Mouse (Mus musculus) heart, embryonic 13.5 days (tissue): ENCODE data around the gene Plin3. TPM values are rescaled to one million over a fixed set of nuclear protein-coding genes. Genes with fewer than 3 reads are reported as not detected.

Experiments used
- ATAC-seq: fragments of 200-750 bp; cut with Nextera tagmentation; 2 replicates; pipeline ENCODE4 v1.8.0; 2017; ENCODE audit warnings: moderate TSS enrichment; ENCODE audit not compliant: insufficient number of reproducible peaks, low FRiP score, low TSS enrichment; ENCODE audit errors: extremely low read depth
- H3K27ac ChIP-seq: fragments of 300-500 bp; sonication (generic); replicated peaks from 2 replicates; pipeline ENCODE4 v1.5.1; 2015; ENCODE audit warnings: moderate library complexity, mild to moderate bottlenecking, inconsistent platforms
- H3K27me3 ChIP-seq: fragments of 300-500 bp; sonication (generic); replicated peaks from 2 replicates; pipeline ENCODE4 v1.6.1; 2015; ENCODE audit warnings: mild to moderate bottlenecking, inconsistent platforms
- H3K36me3 ChIP-seq: fragments of 300-500 bp; sonication (generic); 2 replicates; pipeline ENCODE4 v1.6.1; 2015; ENCODE audit warnings: mild to moderate bottlenecking, inconsistent platforms
- H3K4me1 ChIP-seq: fragments of 300-500 bp; sonication (generic); 2 replicates; pipeline ENCODE4 v1.6.1; 2015; ENCODE audit warnings: inconsistent platforms
- H3K4me2 ChIP-seq: fragments of 300-500 bp; sonication (generic); 2 replicates; pipeline ENCODE4 v1.6.1; 2015; ENCODE audit warnings: inconsistent platforms, mild to moderate bottlenecking, moderate library complexity
- H3K4me3 ChIP-seq: fragments of 300-500 bp; sonication (generic); 2 replicates; pipeline ENCODE4 v1.5.1; 2015; ENCODE audit warnings: moderate library complexity, mild to moderate bottlenecking, inconsistent platforms
- H3K9ac ChIP-seq: fragments of 300-500 bp; sonication (generic); 2 replicates; pipeline ENCODE4 v1.6.1; 2015; ENCODE audit warnings: inconsistent platforms, mild to moderate bottlenecking, moderate library complexity
- H3K9me3 ChIP-seq: fragments of 300-500 bp; sonication (generic); 2 replicates; pipeline ENCODE4 v1.6.1; 2016; ENCODE audit warnings: inconsistent platforms
- WGBS: fragments of 180-500 bp; shearing (Covaris S2); methylation state at CpG from one replicate; pipeline ENCODE4 v1.1.7; 2015; ENCODE audit warnings: mixed read lengths; 5-methylcytosine and 5-hydroxymethylcytosine counted together
- polyA plus RNA-seq: library from polyadenylated mRNA; unstranded; fragments of >200 nt; fragmentation: Nextera tagmentation; extraction: Ambion mirVana; gene quantifications from 2 replicates; pipeline ENCODE4 v1.2.1, GENCODE M21; 2015

Plin3 gene
- polyA plus RNA-seq = 67.1 and 71.8 TPM in 2 replicates

DNA sequence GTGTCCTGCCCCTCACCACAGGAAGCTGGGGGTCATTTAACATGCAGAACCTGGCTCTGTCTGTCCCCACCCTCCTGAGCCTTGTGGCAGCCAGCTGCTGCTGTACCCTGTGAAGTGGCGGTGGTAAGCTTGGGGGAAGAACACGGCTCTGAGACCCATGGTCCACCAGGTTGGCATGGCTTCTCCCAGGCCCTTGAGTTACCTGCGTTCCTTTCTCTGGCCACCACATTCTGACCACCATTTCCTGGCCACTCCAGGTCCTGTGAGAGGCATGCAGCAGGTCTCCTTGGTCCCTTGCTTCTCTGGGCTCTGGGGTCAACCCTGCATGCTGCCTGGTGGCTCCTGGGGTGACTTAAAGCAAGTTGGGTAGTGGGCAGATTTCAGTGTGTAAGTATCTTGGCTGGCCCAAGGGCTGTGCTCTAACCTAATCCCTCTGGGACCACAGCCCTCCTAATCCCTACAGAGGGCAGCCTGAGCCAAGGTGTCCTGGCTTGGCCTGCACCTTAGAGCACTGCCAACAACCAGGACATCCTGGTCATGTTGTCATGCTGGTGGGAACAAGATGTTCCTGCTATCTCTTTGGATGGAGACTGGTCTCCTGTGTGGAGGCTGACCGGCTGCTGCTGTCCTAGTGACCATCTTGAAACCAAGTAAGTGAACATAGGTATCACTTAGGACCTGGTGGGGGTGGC lies at the start of gene Plin3:
Gene Plin3 (minus strand): TSS at position 343 of the 692 bp plus-strand sequence.
- Histone ChIP-seq H3K9me3 (no peaks in the 10 kb centered on the region), H3K27ac (peak within 1 kb of the TSS; percentile 94; the same call in 1 of the 2 replicates), H3K9ac (no peak within 1 kb of the TSS), H3K4me2 (peak within 1 kb of the TSS; percentile 90; the same call in 1 of the 2 replicates), H3K4me1 (peaks cover 37% of the 10 kb centered on the region), H3K36me3 (0 out of 2 replicates have a peak, but pooled peaks cover 2% of the 10 kb centered on the region), H3K27me3 (no peaks in the 10 kb centered on the region), H3K4me3 (no peak within 1 kb of the TSS)
- ATAC-seq = no peak
- whole genome bisulfite sequencing = 74% methylated on average over 4 of the region's 4 CpGs

DNA sequence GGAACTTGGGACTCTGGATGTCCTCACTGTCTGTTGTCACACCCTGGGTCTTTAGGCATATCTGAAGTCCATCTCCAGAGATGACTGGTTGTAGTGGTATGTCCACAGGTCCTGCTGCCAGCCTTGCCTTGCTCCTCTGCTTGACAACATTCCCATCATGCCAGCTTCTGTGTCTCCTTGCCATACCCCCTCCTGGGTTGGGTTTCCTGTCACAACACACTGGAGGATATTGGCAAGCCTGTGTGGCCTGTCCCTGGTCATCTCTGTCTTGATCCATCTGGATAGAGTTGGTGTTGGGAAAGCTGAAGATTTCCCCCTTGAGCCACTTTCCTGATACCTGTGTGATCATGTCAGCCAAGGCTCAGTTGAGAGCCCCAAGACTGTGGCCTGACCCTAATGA lies 48.0 kb upstream of the Plin3 start:
- Histone ChIP-seq H3K27me3 (no peaks in the 10 kb centered on the region), H3K9ac (peak overlapping the region; percentile 48), H3K4me3 (no peak overlapping the region), H3K4me1 (peaks cover 62% of the 10 kb centered on the region), H3K4me2 (no peak overlapping the region), H3K9me3 (no peaks in the 10 kb centered on the region), H3K36me3 (peaks cover 7% of the 10 kb centered on the region), H3K27ac (0 out of 2 replicates have a peak overlapping the region, but pooled peaks have one; percentile 21)
- ATAC-seq = no peak

DNA sequence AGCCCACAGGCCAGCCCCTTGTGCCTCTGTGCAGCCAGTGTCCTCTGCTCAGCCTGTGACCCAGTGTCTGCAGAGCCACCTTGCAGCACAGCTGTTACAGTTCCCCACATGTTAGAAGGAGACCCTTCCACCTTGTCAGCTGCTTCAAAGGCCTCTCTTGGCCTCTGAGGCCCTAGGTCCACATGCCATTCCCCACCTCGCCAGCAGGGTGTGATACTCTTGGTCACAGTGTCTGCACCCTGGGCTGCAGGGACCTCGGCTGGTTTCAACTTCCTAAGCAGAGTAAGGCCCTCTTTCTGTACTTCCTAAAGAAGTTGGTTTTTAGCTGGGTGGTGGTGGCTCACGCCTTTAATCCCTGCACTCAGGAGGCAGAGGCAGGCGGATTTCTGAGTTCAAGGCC lies 46.2 kb upstream of the Plin3 start:
- Histone ChIP-seq H3K4me3 (no peak overlapping the region), H3K9me3 (no peaks in the 10 kb centered on the region), H3K4me1 (peaks cover 65% of the 10 kb centered on the region), H3K27ac (no peak overlapping the region), H3K4me2 (no peak overlapping the region), H3K36me3 (no peaks in the 10 kb centered on the region), H3K27me3 (no peaks in the 10 kb centered on the region), H3K9ac (no peak overlapping the region)
- no peak for ATAC-seq
- WGBS = 59% methylated on average over 4 of the region's 4 CpGs

DNA sequence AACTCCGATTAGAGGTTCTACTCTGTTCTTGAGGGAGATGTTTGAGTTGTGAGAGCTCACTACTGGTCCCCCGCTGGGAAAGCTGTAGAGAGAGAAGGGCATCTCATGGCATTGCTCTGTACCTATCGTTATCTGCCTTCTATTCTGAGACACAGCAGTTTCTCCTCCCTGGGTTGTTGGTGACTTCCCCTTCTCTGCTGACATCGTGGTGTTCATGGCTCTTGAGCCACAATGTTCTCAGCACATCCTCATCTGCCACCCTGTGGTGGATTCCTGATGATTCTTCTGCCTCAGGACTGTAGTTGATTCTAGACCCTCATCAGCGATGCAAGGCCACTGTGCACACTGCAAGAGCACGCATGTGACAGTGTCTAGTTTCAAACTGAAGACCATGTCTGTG lies 45.1 kb upstream of the Plin3 start:
- Histone ChIP-seq H3K27me3 (no peaks in the 10 kb centered on the region), H3K36me3 (no peaks in the 10 kb centered on the region), H3K4me3 (no peak overlapping the region), H3K27ac (0 out of 2 replicates have a peak overlapping the region, but pooled peaks have one; percentile 32), H3K9me3 (no peaks in the 10 kb centered on the region), H3K4me1 (peaks cover 65% of the 10 kb centered on the region), H3K9ac (peak overlapping the region; percentile 47; the same call in 1 of the 2 replicates), H3K4me2 (no peak overlapping the region)
- no peak for ATAC-seq
- 66% methylated on average over 6 of the region's 6 CpGs for WGBS

- H3K4me2 ChIP-seq = no peak overlapping the region
- H3K4me1 ChIP-seq = peaks cover 66% of the 10 kb centered on the region
- WGBS = 34% methylated on average over 4 of the region's 4 CpGs
- no peak overlapping the region for H3K4me3 ChIP-seq
- 0 out of 2 replicates have a peak, but pooled peaks have one; percentile 15 for ATAC-seq
- no peaks in the 10 kb centered on the region for H3K36me3 ChIP-seq
- no peak overlapping the region for H3K9ac ChIP-seq
- H3K27ac ChIP-seq = 0 out of 2 replicates have a peak overlapping the region, but pooled peaks have one; percentile 32
- H3K9me3 ChIP-seq = no peaks in the 10 kb centered on the region
- no peaks in the 10 kb centered on the region for H3K27me3 ChIP-seq
Observed at GRCm38 (mm10) chr17:56337190-56337589, 44.5 kb upstream of the Plin3 start.

DNA sequence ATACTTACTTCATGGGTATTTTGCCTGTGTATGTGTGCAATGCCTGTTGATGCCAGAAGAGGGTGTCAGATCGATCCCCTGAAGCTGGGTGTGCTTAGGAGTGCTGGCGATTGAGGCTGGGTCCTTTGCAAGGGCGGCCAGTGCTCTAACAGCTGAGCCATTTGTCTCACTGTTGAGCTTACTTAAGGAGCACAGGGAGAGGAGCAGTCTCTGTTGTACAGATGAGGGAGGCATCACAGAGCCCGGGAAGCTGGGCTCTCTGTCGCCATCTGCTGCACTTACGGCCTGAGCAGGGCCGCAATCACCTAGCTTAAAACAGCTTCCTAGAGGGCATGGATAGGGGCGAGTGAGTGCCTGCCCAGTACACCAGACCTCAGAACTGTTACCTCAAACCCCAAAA lies 40.3 kb upstream of the Plin3 start:
- Histone ChIP-seq H3K36me3 (no peaks in the 10 kb centered on the region), H3K4me3 (no peak overlapping the region)
- no peak for ATAC-seq

DNA sequence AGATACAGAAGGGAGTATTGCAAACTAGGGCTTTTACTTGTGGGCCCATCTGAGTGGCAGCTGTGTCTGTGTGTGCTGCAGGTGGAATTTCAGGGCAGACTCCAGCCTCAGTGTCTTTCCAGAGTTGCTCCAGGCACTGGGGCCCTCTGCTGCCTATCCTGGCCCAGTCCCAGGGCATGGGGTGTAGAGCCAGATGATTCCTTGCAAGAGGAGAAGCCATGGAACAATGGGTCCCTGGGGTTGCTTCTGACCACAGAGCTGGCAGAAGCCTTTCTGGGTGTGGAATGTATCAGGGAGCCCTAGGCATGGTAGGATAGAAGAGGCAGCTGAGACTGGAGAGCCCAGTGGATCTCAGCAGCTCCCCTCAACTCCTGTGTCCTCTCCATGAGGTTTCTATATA lies 38.6 kb upstream of the Plin3 start:
- H3K36me3 ChIP-seq = no peaks in the 10 kb centered on the region
- peaks cover 74% of the 10 kb centered on the region for H3K4me1 ChIP-seq
- H3K9ac ChIP-seq = peak overlapping the region; percentile 37; the same call in 1 of the 2 replicates

More for the DNA sequence above, 40.3 kb upstream of the Plin3 start:
- H3K9me3 ChIP-seq = no peaks in the 10 kb centered on the region
- 44% methylated on average over 8 of the region's 8 CpGs for WGBS
- no peaks in the 10 kb centered on the region for H3K27me3 ChIP-seq
- 0 out of 2 replicates have a peak overlapping the region, but pooled peaks have one; percentile 8 for H3K9ac ChIP-seq
- no peak overlapping the region for H3K27ac ChIP-seq
- H3K4me2 ChIP-seq = no peak overlapping the region
- H3K4me1 ChIP-seq = peaks cover 78% of the 10 kb centered on the region

DNA sequence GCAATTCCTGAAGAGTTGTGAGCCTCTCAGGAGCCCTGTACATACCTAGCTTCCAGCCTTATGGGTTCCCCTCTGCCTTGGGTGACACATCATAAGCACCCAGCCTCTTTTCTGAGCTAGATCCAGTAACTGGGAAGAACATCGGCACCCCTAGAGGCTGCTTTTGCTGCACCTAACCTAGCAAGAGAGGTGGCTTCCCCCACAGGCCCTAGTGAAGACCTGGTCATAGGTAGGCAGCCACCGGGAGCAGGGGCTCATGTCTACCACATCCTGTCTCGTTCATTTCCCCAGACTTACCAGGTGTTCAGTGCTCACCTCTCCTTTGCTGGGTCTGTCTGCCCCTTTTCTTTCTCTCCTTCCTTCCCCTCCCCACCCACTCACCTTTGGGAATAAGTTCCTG lies 37.7 kb upstream of the Plin3 start:
- Histone ChIP-seq H3K27me3 (no peaks in the 10 kb centered on the region), H3K36me3 (no peaks in the 10 kb centered on the region), H3K9me3 (no peaks in the 10 kb centered on the region), H3K4me2 (no peak overlapping the region), H3K4me3 (no peak overlapping the region), H3K27ac (no peak overlapping the region), H3K9ac (peak overlapping the region; percentile 40; the same call in 1 of the 2 replicates), H3K4me1 (peaks cover 67% of the 10 kb centered on the region)
- ATAC-seq = no peak
- WGBS = 69% methylated on average over 3 of the region's 3 CpGs

More for the DNA sequence above, 38.6 kb upstream of the Plin3 start:
- Histone ChIP-seq H3K4me3 (no peak overlapping the region), H3K27me3 (no peaks in the 10 kb centered on the region), H3K4me2 (no peak overlapping the region), H3K27ac (no peak overlapping the region), H3K9me3 (no peaks in the 10 kb centered on the region)
- no peak for ATAC-seq

DNA sequence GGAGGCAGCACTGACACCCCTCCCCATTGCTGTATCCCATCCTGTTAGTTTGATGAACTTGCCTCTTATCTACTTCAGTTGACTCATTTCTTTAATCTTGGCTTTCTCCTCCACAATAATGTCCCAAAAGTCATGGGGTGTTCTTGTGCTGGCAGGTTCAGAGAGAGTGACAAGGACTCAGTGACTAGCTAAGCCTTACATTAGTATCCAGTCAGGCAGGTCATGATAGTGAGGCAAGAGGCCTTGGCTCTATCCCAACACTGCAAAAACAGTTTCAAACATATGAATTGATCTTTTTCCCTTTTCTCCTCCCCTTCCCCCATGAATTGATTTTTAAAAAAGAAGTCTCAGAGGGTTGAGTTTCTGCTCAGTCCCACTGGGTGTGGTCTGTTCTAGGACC lies 36.6 kb upstream of the Plin3 start:
- no peak overlapping the region for H3K4me3 ChIP-seq
- H3K4me2 ChIP-seq = no peak overlapping the region
- no peak for ATAC-seq
- H3K27ac ChIP-seq = 0 out of 2 replicates have a peak overlapping the region, but pooled peaks have one; percentile 4
- H3K9ac ChIP-seq = no peak overlapping the region
- peaks cover 70% of the 10 kb centered on the region for H3K4me1 ChIP-seq
- H3K36me3 ChIP-seq = no peaks in the 10 kb centered on the region
- no peaks in the 10 kb centered on the region for H3K27me3 ChIP-seq
- no peaks in the 10 kb centered on the region for H3K9me3 ChIP-seq

GRCm38 (mm10) chr17:56326153-56327147 lies 33.8 kb upstream of the Plin3 start:
- Histone ChIP-seq H3K27ac (peak overlapping the region; percentile 97), H3K27me3 (no peaks in the 10 kb centered on the region), H3K9me3 (no peaks in the 10 kb centered on the region), H3K4me2 (peak overlapping the region; percentile 98), H3K4me3 (peak overlapping the region; percentile 92), H3K4me1 (peaks cover 53% of the 10 kb centered on the region), H3K36me3 (peaks cover 22% of the 10 kb centered on the region), H3K9ac (peak overlapping the region; percentile 97)
- ATAC-seq = peak; percentile 17; the same call in 1 of the 2 replicates
- WGBS = 3% methylated on average over 52 of the region's 67 CpGs
